Mouse (Mus musculus): ENCODE data around the gene Smarcd1.
"Not testable (repeated sequence)": the region's sequence is repeated elsewhere in the genome, so short reads cannot be mapped to it uniquely, and the experiment has no call there.

Gene Smarcd1

DNA sequence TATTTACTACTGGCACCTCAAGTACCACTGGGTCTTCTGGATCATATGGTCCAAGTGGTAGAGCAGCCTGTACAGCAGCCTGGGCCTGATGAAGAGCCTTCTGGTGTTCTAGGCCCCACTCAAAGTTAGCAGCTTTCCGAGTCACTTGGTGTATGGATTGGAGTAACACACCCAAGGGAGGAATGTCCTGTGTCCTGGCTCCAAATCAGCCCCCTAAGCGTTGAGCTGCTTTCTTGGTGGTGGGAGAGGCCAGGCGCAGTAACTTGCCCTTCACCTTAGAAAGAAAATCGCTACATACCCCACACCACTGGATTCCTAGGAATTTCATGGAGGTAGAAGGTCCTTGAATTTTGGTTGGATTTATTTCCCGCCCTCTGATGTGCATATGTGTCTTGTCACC lies 17.8 kb upstream of the Smarcd1 start:
- DNase-seq: no peak

GRCm38 (mm10) chr15:99688712-99689111 lies 13.2 kb upstream of the Smarcd1 start:
- peak; percentile 65 for DNase-seq

- no peak for DNase-seq
Observed at GRCm38 (mm10) chr15:99690924-99691323, 11.0 kb upstream of the Smarcd1 start.

DNA sequence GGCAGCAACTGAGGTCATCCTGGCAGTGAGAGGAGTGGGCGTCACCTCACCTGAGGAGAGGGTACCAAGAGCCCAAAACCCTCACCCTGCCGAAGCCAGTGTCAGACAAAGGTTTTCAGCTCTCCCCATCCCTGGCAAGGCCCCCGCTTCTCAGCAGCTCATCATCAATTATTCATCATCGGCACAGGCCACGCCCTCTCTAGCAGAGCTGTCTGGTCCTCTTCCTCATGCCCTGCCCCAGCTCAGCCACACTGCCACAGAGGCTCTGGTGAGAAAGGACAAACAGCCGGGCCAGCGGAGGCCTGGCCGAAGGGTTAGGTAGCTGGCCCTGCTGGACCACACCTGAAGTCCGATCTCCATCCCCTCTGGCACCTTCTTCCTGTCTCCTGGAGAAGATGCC lies 10.0 kb upstream of the Smarcd1 start:
- DNase-seq: no peak

DNA sequence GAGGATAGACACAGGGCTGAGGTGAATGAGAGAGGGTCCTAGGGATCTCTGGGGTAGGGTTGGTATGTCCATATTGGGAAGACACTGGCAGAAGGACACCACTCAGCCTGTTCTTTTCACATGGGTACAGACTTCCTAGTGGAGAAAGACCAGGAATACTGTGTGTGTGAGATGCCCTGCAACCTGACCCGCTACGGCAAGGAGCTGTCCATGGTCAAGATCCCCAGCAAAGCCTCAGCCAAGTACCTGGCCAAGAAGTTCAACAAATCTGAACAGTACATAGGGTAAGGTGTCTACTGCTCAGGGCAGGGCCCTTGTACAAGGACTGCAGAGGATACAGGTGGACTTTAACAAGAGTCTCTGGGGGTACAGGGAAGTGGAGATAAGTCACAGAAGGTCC lies 4.6 kb upstream of the Smarcd1 start:
- DNase-seq: no peak

GRCm38 (mm10) chr15:99698533-99699085 lies 3.3 kb upstream of the Smarcd1 start:
- DNase-seq: no peak

DNA sequence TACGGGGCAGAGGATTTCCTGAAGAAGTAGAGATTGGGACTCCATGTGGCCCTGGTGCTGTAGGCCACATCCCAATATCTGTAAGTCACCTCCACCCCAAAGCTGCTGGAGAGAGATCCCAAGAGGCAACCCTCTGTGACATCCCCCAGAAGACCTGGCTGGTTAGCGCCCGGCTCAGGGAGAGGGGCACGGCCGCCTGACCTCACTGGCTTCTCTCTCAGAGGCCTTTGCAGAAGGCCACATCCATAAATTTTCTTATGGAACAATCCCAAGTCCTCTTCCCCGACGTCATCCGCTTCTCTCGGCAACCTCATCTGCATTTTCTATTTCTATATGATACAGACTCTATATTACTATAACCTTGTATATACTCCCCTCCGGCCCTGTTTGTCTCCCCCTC lies 2.2 kb upstream of the Smarcd1 start:
- DNase-seq: no peak

DNA sequence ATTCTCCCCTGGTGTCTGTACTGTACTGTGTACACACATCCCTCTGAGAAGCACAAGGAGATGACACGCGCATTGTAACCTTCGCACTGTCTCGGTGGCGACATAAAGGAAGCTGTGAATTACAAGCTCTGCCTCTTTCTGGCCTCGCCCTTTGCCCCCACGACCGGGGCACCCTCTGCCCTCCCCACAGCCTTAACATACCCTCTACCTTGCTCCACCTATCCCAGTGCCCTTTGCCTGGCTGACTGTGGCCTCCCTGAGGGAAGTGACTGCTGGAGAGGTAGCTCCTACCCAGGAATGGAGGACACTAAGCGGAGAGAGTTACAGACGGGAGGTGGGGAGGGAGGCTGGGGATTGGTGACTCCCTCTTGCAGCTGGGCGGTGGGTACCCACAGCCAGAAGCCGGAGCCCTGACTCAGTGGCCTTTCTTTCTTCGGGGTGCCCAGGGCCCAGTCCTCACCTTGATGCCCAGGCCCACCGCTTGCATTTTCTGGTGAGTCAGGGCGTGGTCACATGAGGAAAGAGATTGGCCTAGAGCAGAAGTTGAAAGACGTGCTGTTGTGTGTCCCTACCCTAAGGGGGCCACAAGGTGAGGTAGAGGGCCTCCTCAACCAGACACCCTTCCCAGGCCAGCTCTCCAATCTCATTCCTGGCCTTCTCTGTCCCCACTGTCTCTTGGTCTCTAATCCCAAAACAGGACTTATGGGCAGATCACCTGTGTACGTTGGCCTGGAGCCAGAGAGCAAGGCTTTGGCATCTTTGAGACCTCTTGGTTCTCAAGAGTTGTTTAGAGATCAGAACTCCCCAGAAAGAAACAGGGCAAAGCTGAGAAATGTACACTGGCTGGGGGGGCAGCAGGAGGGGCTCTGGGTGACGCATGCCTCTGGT lies 1.5 kb upstream of the Smarcd1 start:
- DNase-seq: no peak

- not testable (repeated sequence) for DNase-seq
Observed at GRCm38 (mm10) chr15:99701640-99701998, 310 bp upstream of the Smarcd1 start.

GRCm38 (mm10) chr15:99703104-99703503 lies 1.2 kb downstream of the Smarcd1 start:
- DNase-seq: no peak

- DNase-seq: no peak
Observed at GRCm38 (mm10) chr15:99703676-99704040, 1.7 kb downstream of the Smarcd1 start.

DNA sequence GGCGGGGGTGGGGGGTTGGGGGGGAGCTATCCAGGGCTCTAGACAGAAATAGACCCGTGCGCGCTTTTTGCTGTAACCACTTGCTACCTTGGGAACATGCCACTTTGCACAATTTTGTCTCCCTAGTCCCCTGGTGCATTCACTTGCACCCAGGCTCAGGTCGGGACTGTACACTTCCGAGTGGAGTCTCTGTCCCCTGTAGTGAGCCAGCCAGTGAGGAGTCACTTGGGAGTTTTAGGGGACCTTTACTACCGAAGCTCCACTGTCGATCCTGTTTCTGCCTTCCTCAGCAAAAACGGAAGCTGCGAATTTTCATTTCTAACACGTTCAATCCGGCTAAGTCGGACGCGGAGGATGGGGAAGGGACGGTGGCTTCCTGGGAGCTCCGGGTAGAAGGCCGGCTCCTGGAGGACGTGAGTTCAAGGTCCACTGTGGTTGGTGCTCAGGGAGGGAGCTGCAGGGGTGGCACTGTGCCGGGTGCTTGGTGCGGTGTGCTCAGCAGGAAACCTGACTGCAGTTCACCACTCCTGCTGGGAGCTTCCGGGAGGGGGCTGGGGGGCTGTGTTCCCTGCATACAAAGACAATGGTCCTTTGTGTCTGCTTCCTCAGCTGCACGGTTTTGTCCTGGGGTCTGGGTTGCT lies 2.2 kb downstream of the Smarcd1 start:
- DNase-seq: no peak

- no peak for DNase-seq
Observed at GRCm38 (mm10) chr15:99704881-99705280, 3.0 kb downstream of the Smarcd1 start.

DNA sequence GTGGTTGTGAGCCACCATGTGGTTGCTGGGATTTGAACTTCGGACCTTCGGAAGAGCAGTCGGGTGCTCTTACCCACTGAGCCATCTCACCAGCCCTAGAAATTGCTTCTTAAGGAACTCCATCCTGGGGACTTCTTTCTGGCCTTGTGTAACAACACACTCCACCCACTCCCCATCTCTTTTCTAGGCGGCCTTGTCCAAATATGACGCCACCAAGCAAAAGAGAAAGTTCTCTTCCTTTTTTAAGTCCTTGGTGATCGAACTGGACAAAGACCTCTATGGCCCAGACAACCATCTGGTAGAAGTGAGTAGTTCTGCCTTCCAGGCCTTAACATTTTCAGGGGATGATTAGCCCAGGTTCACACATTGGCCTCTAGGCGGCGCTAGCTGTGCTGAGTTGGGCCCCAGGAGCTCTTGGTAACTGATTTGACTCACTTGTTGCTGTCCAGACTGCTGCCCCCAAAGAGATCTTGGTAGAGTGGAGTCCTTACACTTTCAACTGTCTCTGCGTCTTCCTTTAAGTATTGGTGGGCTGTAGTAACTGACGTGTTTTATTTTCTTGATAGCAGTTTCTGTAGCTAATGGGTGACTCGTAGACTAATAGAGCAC lies 3.6 kb downstream of the Smarcd1 start, which contains the start of gene Gm17349:
TSS of gene Gm17349 (minus strand) at position 51 of the 609 bp plus-strand sequence.
- peak; percentile 62 for DNase-seq

DNA sequence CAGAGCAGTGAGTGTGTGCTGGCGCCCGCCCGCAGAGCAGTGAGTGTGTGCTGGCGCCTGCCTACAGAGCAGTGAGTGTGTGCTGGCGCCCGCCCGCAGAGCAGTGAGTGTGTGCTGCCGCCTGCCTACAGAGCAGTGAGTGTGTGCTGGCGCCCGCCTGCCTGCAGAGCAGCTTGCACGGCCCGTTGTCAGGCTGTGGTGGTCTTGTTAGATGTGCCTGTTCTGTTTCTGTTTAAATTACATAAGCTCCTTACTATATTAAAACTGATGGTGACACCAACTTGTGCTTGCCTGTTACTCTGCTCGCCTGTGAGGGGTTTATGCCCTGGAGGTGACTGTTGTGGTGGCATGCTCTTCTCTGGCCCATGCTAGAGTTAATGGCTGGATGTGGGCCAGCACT lies 6.2 kb downstream of the Smarcd1 start:
- no peak for DNase-seq

DNA sequence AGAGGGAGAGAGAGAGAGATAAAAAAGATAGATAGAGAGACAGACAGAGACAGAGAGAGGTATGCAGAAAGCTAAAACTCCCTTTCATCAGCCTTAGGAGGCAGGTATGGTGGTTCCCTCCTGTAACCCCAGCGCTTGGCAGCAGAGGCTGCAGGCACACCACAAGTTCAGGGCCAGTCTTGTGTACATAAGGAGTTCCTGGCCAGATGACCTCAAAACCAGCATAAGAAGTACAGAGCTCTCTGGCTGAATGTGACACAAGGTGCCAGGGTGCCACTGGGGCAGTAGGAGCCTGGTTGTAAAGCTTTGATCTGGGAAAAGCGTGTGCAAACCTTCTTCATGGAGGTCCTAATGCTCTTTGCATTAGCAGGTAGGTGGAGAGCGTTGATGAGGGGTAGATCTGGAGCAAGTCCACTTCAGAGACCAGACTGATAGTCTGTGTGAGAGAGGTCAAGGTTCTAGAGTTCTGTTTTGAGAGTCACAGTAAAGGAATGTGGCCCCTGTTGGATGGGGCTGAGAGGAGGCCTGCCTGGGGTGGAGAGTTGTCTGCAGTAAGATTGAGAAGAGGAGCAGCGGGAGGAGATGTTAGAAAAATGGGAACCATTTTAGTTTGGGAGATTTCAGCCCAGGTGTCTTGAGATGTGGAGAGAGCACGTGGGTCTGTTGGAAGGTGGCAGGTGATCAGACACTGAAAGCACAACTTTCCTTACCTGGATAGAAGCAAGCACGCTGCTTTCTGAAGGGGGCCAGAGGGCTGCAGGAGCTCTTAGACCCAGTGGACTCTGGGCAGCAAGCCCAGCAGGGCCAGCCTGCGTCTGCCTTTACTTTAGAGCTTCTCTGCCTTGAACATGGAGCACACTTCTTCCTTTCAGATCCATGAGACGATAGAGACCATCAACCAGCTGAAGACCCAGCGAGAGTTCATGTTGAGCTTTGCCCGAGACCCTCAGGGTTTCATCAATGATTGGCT lies 8.6 kb downstream of the Smarcd1 start:
- no peak for DNase-seq

- no peak for DNase-seq
Observed at GRCm38 (mm10) chr15:99711491-99711890, 9.6 kb downstream of the Smarcd1 start.

GRCm38 (mm10) chr15:99712666-99713559 lies 11.0 kb downstream of the Smarcd1 start:
- no peak for DNase-seq

DNA sequence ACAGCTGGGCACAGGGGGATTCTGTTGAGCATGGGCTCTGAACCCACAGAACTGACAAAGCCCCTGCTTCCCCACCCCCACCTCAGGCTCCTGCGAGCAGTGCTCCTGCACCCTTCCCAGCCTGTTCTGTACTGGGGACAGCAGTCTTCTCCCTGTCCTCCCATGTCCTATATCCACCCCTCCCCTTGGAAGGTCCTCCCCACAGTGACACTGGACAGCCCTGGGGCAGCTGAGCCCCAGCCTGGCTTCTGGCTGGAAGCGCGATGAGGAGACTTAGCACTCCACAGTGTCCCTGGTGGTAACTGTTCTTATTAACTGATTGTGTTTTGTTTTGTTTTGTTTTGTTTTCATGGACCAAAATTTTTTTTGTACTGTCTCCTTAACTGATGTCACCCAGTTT lies 11.6 kb downstream of the Smarcd1 start:
- DNase-seq: no peak

- DNase-seq: no peak
Observed at GRCm38 (mm10) chr15:99714206-99714605, 12.3 kb downstream of the Smarcd1 start.

DNA sequence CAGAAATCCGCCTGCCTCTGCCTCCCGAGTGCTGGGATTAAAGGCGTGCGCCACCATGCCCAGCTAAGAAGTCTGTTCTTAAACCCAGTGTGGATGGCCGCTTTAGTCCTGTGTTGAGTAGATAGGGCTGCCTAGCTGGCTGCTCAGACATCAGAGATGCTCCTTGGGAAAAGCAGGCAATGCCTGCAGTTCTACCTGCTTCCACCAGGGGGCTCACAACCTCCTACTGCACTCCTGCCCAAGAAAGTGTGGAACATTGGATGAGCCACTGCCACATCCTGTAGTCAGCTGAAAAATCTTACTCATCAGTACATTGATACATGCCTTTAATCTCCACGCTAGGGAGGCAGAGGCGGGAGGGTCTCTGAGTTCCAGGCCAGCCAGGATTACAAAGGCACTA lies 12.9 kb downstream of the Smarcd1 start:
- peak; percentile 81 for DNase-seq

Data from lung, postnatal 14 days (tissue).